Mouse (Mus musculus): ENCODE data around the gene Rai1.

GRCm38 (mm10) chr11:60231326-60231725, 126.5 kb downstream of the Rai1 start:
- TF ChIP-seq CTCF (IDR thresholded peaks at IDR 0.05; ENCODE audit: low read depth) (no peak), EP300 (optimal IDR thresholded peaks at IDR 0.05) (no peak)
